Mouse (Mus musculus) ES-E14 (cell line): ENCODE measurements around the gene Rnf152. TPM values are rescaled to one million over a fixed set of nuclear protein-coding genes. Genes with fewer than 3 reads are reported as not detected.

Experiments
- DNase-seq: peaks from one replicate; pipeline ENCODE4 v3.0.0-alpha.2; 2013; ENCODE audit warnings: low read depth, low spot score
- H3K27ac ChIP-seq: 2 replicates; pipeline ENCODE4 v1.5.1; 2012; ENCODE audit warnings: low read depth, mild to moderate bottlenecking, low read length, moderate library complexity, mixed read lengths; ENCODE audit not compliant: poor library complexity, insufficient read depth, severe bottlenecking
- H3K36me3 ChIP-seq: 2 replicates; pipeline ENCODE4 v1.6.1; 2012; ENCODE audit warnings: mild to moderate bottlenecking, low read length, moderate library complexity, mixed read lengths; ENCODE audit not compliant: control insufficient read depth, poor library complexity, insufficient read depth, severe bottlenecking
- H3K4me1 ChIP-seq, 2 experiments: fragments of 150-350 bp in 1 of 2; sonication (generic) in 1 of 2; 2 replicates each; pipeline ENCODE4 v1.6.1; 2012; ENCODE audit warnings: low read length in 2 of 2, mild to moderate bottlenecking in 1 of 2, mixed read lengths in 1 of 2; ENCODE audit not compliant: control insufficient read depth in 2 of 2, insufficient read depth in 2 of 2, poor library complexity in 1 of 2
- H3K4me3 ChIP-seq, 2 experiments: fragments of 150-350 bp in 1 of 2; sonication (generic) in 1 of 2; 2 replicates each; pipeline ENCODE4 v1.5.1; 2012; ENCODE audit warnings: low read length in 2 of 2, low read depth in 1 of 2, mild to moderate bottlenecking in 1 of 2, mixed read lengths in 1 of 2; ENCODE audit not compliant: insufficient read depth in 1 of 2, poor library complexity in 1 of 2, severe bottlenecking in 1 of 2
- H3K9ac ChIP-seq: 2 replicates; pipeline ENCODE4 v1.6.1; 2012; ENCODE audit warnings: low read depth, mild to moderate bottlenecking, low read length, mixed read lengths; ENCODE audit not compliant: poor library complexity, insufficient read depth, severe bottlenecking
- H3K9me3 ChIP-seq: fragments of 150-350 bp; sonication (generic); 2 replicates; pipeline ENCODE4 v1.6.1; 2012; ENCODE audit warnings: low read depth, mild to moderate bottlenecking, low read length; ENCODE audit not compliant: control insufficient read depth, insufficient read depth
- CHD2 ChIP-seq: IDR thresholded peaks from 2 replicates; pipeline ENCODE4 v1.6.1; 2014; ENCODE audit warnings: mild to moderate bottlenecking, low read depth, low read length, inconsistent platforms
- HCFC1 ChIP-seq: IDR thresholded peaks from 2 replicates; pipeline ENCODE4 v1.6.1; 2012; ENCODE audit warnings: low read length, inconsistent platforms, borderline replicate concordance; ENCODE audit not compliant: insufficient read depth
- MAFK ChIP-seq: IDR thresholded peaks from 2 replicates; pipeline ENCODE4 v1.6.1; 2014; ENCODE audit warnings: mild to moderate bottlenecking, low read depth, low read length, inconsistent platforms; ENCODE audit not compliant: insufficient read depth
- ZC3H11A ChIP-seq: IDR thresholded peaks from 2 replicates; pipeline ENCODE4 v1.6.1; 2012; ENCODE audit warnings: low read depth, mild to moderate bottlenecking, inconsistent platforms, low read length, borderline replicate concordance
- ZNF384 ChIP-seq: IDR thresholded peaks from 2 replicates; pipeline ENCODE4 v1.6.1; 2012; ENCODE audit warnings: low read depth, low read length, inconsistent platforms
- in situ Hi-C, 2 experiments: fragments of 600-800 bp; cut with MboI; formaldehyde crosslinking; loops; one replicate each; pipeline ENCODE4 v1.15.1; 2025; ENCODE audit warnings: low sequenced_read_pairs in 2 of 2, inconsistent platforms in 1 of 2; ENCODE audit not compliant: unreplicated experiment in 2 of 2
- total RNA-seq: library from RNA; depleted of rRNA; stranded (reverse); fragments of 300-350 nt; gene quantifications from 2 replicates; pipeline ENCODE4 v1.2.3, GENCODE M21; 2012

The Rnf152 gene
- total RNA-seq, 1 experiment = 0.22 TPM

DNA sequence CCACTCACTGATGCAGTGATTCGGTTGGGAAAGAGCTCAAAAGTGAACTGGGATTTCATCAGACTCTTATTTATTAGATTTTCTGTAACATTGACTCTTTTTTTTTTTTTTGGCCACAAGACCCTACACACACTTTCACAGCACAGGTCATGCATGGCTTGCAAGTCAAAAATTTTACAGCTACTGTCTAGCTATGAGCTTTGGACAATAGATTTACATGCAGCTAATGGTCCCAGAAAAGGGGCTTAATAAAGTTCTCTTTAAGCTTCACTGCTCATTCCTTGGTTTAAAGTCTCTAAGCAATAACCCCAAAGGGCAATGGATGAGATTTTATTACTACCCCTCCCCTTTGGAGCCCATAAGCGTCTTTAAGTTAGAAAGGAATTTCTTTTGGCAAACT, 76.3 kb downstream of the Rnf152 start:
- no peak for TF ChIP-seq MAFK
- TF ChIP-seq CHD2 = no peak
- no peak for TF ChIP-seq ZNF384
- no peak for TF ChIP-seq ZC3H11A
- no peak for TF ChIP-seq HCFC1
- no peak overlapping the region for H3K4me3 ChIP-seq
- in situ Hi-C loops = no loop called here
- H3K36me3 ChIP-seq = no peaks in the 10 kb centered on the region
- H3K4me1 ChIP-seq = no peaks in the 10 kb centered on the region
- no peaks in the 10 kb centered on the region for H3K9me3 ChIP-seq
- H3K9ac ChIP-seq = no peak overlapping the region
- DNase-seq = no peak
- no peak overlapping the region for H3K27ac ChIP-seq

GRCm38 (mm10) chr1:105274500-105275194, 81.9 kb downstream of the Rnf152 start:
- TF ChIP-seq CHD2 (no peak), HCFC1 (no peak)
- no peak overlapping the region for H3K27ac ChIP-seq
- in situ Hi-C loops = no loop called here
- H3K36me3 ChIP-seq = no peaks in the 10 kb centered on the region
- no peaks in the 10 kb centered on the region for H3K4me1 ChIP-seq
- no peak for DNase-seq
- H3K9me3 ChIP-seq = no peaks in the 10 kb centered on the region
- no peak overlapping the region for H3K9ac ChIP-seq
- no peak overlapping the region for H3K4me3 ChIP-seq

- H3K27ac ChIP-seq = no peak overlapping the region
- H3K4me3 ChIP-seq = no peak overlapping the region
- H3K9ac ChIP-seq = no peak overlapping the region
- no peaks in the 10 kb centered on the region for H3K36me3 ChIP-seq
- no peak for TF ChIP-seq ZC3H11A
- TF ChIP-seq MAFK = no peak
- no peak for TF ChIP-seq CHD2
- TF ChIP-seq HCFC1 = no peak
- no peak for TF ChIP-seq ZNF384
- no peaks in the 10 kb centered on the region for H3K4me1 ChIP-seq
- DNase-seq = no peak
- in situ Hi-C loops = no loop called here
- H3K9me3 ChIP-seq = no peaks in the 10 kb centered on the region
These were observed 85.4 kb downstream of the Rnf152 start for GRCm38 (mm10) chr1:105271104-105271503.

GRCm38 (mm10) chr1:105263283-105264033, 93.1 kb downstream of the Rnf152 start:
- TF ChIP-seq ZNF384 (no peak), CHD2 (no peak), ZC3H11A (no peak), MAFK (no peak), HCFC1 (no peak)
- Histone ChIP-seq H3K27ac (no peak overlapping the region), H3K4me3 (no peak overlapping the region), H3K36me3 (no peaks in the 10 kb centered on the region), H3K9ac (no peak overlapping the region), H3K9me3 (no peaks in the 10 kb centered on the region), H3K4me1 (no peaks in the 10 kb centered on the region)
- no peak for DNase-seq
- in situ Hi-C loops = no loop called here
